Mouse (Mus musculus) frontal cortex, postnatal 36 days (tissue): Measurements from ENCODE around the gene B4galt3.

Experiments used
- DNase-seq, 2 experiments: peaks; one replicate each; pipeline ENCODE4 v3.0.0; 2022; ENCODE audit warnings: low spot score in 2 of 2

Gene B4galt3

DNA sequence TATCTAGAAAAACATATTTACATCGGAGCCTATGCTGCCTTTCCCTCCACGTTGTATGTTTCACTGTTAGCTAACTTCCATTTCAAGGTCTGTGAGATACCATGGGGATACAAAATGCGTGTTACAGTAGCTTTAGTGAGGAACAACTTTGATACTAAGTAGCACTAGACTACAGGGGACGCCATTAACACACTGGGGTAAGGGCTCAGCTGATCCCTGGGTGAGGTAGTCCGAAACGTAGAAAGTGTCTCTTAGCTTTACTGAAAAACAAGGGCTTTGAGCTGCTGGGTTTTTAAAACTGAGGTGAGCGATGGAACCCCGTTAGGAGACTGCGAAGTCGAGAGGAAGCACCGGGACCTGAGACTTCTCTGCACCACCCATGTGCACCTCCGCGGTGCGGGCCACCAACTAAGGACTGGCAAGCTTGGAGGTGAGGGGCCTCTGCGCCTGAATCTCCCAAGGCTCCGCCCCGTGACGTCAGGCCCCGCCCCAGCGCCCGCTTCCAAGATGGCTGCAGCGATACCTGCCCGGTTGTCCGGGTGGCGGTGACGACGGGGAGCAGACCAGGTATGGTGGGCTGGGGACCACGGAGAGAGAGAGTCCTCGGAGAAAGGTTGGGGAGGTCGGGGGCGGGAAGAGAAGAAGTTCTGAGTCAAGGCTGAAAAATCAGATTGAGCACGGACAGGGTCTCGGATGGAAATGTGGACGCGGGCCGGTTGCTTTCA lies at the start of gene B4galt3:
Gene B4galt3 (plus strand): TSS at position 481 of the 725 bp plus-strand sequence.
- DNase-seq = peak; percentile 96

DNA sequence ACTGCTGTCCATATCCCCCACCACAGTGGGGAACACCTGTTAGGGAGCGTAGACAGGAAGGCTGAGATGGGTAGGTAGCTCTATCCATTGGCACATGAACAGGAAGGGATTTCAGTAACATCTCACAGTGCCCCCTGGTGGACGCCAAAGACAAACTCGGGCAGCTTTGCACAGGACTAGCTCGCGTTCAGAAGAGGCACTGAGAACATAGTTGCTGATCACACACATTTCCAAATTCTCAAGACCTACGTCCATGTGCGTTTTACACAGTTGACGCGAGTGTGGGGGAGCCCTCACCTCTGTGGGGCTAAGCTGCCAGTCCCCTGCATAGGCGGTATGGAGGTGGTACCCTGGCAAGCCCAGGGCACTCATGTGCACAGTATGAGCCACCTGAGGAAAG lies 49.3 kb upstream of the B4galt3 start:
- peak; percentile 90 to 91 for DNase-seq

DNA sequence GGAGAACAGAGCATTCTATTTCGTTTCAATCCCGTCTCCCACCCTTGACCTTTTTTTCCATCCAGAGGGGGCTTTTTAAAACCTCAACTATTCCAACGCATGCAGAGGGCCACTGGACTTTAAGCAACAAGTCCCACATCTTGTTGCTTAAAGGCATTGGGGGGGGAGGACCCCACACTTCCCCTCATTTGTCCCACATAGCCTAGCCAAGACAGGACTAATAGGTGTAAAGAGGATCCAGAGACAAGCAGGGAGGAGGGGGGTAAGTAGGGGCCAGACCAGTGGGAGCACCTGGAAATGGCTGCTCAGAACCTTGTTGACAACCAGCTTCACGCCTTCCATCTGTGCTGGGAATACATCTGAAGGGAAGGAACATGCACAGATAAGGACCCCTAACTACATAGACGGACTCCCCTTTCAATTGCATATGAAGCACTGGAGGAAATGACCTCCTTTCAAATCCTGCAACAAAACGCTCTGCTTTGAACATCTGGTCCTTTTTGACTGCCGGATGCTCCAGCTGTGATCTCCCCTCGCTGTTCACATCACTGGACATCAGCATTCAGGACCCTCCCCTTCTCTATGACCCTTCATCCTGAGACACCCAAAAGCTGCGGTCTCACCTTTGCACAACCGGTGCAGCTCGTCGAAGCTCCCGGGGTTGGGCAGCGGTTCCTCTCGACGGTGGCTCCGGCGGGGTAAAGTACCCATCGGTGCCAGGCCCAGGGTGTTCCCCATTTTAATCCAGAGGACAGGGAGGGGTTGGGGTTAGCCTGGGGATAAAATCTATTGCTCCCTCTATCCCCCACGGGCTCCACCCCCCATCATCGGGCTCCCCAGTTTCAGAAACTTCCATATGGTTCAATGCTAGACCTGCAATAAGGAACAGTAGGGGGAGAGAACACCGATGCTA lies 48.6 kb upstream of the B4galt3 start:
- peak in 1 of 2 experiments; percentile 17 for DNase-seq

DNA sequence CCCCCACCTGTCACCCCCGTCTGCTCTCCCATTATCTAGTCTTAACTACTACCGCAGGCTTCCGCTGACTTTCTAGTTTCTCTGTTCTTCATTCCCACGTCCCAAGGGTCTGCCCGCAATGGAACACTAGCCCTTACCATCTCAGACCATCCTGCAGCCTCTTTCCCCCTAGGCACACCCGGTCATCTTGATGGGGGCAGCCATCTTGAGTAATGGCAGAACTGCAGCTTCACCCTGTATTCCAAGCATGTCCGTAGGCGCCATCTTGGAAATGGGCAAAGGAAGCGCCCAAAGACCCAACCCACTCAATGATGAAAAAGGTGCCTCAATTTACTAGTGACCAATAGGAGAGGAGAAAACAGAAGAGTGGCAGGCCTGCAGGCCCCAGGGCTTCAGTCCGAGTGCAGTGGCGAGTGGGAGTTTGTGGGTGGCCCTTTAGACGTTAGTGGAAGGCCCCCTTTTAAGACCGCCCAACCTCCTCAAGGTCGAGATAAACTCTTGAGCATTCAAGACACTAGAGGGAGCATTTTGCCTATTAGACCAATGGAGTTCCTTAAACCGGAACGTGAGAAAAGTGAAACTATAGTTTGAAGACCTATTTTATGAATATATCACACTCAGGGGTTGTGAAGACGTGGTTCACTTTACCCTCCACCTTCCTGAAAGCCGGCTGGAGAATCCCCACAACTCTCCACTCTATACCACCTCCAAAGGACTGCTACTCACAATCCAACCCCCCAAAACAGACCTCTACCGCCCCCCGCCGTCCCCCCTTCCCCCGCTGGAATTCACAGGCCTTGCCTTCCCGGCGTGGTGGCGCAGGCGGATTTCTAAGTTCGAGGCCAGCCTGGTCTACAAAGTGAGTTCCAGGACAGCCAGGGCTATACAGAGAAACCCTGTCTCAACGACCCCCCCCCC lies 47.6 kb upstream of the B4galt3 start, which contains the start of gene Tomm40l:
Gene Tomm40l (minus strand): TSS at position 277 of the 918 bp plus-strand sequence.
- peak; percentile 96 to 97 for DNase-seq

DNA sequence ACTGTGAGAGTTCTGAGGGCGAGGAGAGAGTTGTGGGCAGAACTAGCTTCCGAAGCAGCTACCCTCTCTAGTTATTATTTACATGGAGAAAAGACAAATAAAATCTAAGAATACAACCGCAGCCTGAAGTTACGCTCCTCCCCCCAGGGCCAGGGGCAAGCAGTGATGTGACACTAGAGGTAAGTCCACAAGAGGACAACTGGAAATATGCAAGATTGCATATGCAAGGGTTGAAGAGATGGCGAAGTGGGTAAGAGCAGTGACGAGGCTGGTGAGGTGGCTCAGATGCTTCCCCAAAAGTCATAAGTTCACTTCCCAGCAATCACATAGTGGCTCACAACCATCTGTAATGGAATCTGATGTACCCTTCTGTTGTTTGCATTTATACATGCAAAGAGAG lies 47.0 kb upstream of the B4galt3 start:
- no peak for DNase-seq

DNA sequence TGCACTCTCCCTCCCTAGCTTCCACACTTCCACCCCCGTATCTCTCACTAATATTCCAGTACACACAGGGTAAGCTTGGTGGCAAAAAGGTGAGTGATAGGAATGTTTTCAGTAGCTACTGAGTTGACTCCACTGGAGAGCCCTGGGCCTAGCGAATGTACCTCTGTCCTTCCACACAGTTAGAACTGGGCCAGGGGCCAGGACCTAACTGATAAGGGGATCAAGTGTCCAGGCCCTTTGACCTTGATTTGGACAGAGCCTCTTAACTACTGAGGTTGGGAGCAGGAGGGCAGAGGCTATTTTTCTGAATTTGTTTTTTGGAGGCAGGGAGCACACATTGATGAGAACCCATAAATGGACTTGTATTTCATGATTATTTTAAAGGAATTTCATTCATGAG lies 46.3 kb upstream of the B4galt3 start:
- no peak for DNase-seq

DNA sequence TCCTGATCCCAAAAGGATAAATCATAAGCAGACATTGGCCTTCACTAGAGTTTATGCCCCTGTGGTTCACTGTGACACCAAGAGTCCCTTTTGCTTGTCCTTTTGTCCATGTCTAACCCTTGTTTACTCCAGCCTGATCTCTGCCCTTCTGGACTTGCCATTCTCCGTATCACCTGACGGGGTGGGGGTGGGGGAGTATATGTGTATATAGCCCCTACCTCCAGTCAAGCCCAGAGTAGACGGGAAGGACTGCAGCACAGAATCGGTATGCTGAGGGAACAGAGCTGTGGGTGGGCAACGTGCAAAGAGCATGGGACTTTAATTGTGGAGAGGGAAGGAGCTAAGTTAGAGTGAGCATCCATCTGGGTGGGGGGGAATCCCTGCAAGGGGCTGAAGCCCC lies 45.3 kb upstream of the B4galt3 start, which contains the start of gene Apoa2:
Gene Apoa2 (plus strand): TSS at position 198 of the 400 bp plus-strand sequence.
- DNase-seq = no peak

DNA sequence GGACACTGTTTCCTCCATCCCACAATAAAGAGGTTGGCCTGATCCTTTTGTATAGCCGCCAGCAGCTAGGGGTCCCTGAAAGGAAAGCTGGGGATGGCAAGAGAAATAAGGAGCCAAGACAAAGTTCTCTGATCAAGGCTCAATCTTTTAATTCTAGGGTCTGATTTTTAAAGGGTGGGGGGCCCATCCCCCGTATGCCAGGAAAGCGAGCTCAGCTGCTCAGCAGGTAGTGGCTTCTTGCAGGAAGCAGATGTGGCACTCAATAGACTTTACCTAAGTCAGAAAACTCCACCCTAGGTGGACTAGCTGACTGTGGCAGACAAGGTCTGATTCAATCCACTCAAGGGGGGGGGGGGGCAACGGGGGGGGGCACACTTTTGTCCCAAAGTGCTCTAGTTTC lies 43.3 kb upstream of the B4galt3 start:
- DNase-seq = no peak

DNA sequence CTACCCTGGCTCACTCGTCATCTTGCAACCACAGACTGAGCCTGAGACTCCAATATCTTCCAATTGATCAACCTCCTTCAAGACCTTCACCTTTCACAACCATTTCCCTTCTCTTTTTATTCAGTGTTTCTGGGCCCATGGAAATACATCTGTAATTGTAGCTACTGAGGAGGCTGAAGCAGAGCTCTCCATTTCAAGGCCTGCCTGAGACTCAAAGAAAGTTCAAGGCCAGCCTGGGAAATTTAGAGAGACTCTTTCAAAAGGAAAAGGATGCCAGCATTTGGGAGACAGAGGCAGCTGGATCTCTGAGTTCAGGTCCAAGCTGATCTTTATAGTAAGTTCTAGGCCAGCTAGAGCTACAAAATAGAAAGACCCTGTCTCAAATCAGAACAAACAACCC lies 42.2 kb upstream of the B4galt3 start:
- DNase-seq = no peak

DNA sequence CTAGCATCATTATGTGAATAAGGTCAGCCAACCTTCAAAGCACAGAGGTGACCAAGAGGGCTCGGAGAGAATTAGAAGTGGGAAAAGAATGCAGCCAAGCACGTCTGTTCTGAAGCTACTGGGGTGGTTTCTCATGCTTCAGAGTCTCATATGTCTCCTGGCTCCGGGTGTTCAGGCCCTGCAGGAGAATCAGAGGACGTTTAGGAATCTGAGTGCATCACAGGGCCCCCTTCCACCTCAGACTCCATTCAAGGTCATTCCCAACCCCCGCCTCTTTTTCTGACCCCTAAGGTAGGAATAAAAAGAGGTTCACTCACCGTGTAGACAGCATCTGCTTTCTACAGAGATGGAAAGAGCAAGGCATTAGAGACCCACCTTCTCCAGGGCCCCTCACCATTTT lies 40.4 kb upstream of the B4galt3 start:
- no peak for DNase-seq

DNA sequence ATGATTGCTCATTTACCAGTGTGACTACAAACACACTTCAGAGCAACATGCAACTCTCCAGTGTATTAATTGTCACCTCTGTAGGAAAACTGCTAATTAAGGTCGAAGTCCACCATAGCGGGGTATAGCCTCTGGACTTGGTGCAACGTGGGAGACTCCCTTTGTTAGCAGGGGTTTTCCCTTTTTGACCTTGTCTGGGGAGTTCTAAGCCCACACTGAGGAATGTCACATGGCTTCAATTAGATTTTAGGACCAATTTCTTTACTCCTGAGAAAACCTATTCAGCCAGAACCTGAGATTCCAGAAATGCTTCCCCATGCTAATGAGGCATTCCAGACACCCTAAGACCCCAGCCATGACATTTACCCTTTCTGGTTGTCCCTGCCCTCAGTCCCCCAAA lies 39.9 kb upstream of the B4galt3 start:
- no peak for DNase-seq

DNA sequence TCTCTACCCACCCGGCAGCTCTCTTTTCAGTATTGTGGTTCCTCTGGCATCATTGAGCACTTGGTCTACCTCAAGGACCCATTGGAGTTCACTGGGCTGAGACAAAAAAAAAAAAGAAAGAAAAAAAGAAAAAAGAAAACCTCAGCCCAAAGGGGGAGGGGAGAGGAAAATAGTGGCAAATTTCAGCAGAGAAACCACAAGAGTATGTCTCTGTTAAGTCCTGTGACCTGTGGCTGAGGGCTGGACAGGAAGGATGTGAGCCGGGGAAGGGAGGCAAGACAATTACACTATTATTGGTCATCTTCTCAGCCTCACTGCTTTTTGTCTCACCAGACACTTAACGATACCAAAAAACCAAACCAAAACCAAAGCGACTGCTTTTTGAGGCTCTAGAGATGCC lies 38.3 kb upstream of the B4galt3 start:
- DNase-seq = no peak

DNA sequence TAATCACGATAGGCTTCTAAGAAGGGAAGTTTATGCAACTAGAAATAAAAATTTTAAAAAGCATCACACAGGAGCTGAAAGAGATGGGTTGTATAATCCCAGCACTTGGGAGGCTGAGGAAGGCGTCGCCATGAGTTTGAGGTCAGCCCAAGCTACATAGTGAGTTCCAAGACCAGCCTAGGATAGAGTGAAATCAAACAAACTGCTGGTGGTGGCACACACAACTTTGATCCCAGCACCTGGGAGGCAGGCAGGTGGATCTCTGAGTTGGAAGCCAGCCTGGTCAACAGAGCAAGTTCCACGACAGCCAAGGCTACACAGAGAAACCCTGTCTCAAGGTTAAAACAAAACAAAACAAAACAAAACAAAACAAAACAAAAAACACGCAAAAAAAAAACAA lies 37.8 kb upstream of the B4galt3 start:
- DNase-seq = no peak

DNA sequence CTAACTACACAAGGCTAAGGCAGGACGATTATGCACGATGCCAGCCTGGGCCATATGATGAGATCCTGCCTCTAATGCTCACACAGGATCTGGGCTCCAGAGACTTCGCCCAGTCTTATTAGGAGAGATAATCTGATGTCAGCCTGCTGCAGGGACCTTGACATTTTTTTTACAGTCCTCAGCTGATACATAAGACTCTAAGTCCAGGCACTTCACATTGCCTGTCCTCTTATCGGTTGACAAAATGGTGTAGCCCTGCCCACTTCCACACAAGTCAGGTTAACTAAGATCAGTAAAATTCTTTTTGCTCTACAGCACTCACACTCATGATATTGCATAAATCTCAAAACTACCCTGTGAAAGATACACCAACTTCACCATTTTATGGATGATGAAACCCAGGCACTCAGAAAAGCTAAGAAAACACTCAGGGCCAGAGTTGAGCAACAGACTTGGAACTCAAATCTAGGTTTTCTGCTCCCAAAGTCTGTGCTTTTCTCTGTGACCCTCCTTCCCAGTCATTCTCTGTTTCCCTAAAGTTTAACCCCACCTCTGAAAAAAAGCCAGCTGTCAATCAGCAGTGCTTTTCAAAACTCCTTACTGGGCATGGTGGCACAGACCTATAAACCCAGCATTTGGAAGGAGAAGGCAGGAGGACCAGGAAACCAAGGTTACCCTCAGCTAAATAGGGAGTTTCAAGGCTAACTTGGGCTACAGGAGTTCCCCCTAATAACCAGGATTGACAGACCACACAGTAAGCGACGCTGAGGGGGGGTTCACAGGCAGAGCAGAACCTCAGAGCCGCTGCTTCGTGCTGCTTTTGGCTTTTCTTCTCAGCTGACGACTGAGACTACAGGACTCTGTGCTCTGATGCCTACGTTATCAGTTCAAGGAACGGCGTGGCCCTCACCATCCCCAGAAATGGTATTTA lies 37.1 kb upstream of the B4galt3 start:
- DNase-seq = no peak

DNA sequence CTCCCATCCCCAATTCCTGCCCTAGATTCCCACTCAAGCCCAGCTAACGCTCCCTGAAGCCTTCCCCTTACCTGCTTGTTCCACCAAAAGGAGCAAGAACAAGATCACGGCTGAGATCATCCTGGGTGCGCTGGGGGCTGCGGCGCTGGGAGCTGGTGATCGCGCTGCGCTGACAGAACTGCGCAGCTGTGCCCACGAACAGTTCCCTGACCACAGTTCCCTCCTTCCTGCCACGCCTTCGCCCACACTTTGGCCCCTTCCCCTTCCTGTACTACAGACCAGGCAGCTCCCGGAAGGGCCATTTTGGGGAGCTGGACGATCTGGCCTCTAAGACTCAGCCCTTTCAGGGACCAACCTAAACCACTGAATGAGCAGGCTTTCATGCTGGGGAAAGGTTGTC lies 36.0 kb upstream of the B4galt3 start, which contains the start of gene Fcer1g:
Gene Fcer1g (minus strand): TSS at position 240 of the 400 bp plus-strand sequence.
- no peak for DNase-seq

DNA sequence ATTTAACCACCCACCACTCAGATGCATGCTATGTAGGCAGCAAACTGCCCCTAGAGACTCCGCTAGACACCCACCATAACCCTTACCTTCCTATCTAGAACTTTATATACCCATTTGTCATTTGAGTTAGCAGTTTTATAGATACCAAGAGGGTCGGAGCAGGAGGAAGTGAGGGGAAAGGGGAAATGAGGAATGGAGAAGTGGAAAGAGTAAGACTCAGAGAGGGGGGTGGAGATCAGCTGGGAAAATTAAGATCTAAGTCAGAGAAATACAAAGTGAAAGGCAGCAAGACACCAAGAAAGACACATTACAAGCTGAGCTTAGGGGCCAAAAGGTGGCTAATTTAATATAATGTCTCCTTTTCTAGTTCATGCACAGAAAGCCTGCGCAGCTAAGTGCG lies 35.6 kb upstream of the B4galt3 start:
- DNase-seq = no peak

DNA sequence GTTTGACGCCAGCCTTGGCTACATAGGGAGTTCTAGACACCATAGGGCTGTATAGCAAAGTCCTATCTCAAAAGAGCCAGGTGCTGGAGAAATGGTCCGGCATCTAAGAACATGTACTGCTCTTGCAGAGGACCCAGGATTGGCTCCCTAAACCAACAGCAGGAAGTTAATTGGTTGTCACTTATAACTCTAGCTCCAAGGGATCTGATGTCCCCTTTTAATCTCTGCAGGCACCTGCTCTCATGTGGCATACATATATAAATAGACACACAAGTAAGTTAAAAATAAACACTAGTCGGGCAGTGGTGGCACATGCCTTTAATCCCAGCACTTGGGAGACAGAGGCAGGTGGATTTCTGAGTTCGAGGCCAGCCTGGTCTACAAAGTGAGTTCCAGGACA lies 34.3 kb upstream of the B4galt3 start:
- no peak for DNase-seq

DNA sequence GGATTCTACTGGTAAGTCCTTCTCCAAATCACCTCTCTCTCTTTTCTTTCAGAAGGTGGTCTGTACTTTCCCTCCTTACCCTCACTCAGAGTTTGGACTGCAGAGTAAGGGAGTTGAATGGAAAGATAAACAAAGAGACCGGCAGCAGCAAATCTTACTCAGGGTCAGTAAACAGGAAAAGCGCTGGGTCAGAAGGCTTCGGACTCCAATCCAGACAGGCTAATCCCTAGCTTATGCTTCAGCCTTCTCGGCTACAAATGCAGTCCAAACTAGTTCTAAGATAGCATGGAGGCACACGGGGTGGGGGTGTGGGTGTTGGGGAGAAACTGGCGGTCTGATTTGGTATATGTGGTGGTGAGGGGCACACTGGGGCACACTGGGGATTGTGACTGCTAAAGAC lies 32.7 kb upstream of the B4galt3 start:
- no peak for DNase-seq

DNA sequence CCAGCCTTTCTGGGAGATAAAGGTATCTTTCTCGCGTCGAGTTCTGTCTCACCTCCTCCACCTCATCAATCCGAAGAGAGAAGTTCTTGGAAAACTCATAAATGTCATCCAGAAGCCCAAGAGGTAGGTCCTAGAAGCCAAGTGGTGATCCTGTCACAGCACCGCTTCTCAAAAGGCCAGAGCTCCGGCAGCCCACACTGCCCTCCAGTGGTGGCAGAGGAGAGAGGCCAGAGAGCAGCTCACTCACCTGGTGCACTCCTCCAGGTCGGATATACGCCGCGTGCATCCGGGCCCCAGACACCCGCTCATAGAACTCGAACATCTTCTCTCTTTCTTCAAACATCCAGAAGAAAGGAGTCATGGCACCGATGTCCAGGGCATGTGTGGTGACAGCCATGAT lies 31.7 kb upstream of the B4galt3 start:
- DNase-seq = peak in 1 of 2 experiments; percentile 49

DNA sequence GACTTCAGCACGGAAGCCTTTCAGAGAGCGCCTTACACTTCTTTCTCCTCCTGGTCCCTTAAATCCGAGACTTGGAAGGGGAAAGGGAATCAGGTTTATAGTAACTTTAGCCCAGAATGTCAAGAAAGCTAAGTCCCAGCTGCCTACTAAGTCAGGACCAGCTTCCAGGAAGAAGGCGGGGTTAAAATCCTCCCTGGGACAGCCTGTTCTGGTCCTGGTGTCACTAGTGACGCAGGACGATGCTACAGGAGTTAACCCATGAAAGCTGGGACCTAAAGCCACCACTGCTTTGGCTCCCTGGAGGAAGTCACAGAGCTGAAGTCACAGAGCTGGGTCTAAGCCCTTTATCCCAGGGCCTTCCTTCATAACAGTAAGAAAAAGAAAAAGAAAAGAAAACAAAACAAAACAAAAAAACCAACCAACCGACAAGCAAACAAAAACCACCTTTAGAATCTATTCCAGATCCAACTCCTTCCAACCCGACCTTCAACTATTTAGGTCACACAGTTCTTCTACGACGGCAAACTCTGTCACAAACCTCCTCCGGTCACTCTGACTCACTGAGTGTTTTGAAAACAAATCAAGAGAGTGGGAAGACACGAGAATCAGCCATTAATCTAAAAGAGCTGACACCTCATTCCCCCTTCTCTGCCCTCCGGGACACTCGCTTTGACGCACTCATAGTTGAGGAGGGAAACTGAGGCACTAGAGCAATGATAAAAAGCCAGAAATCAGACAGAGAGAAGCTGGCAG lies 30.0 kb upstream of the B4galt3 start:
- DNase-seq = no peak
